In genomic region chr9:61163671-61164288, GRCm38 (mm10) we compare ENCODE assay signal across 9 mouse cellular contexts.
DNase-seq lines count a peak whose midpoint lies in the region; ATAC-seq lines count a peak whose summit lies in the region.
"Had no signal": no experiment of that assay in that cellular context is flagged by ENCODE, and none has a peak within 500 bp of the region (broad histone marks: within the 10 kb centered on the region; RNA-seq: fewer than 3 reads in every experiment).

No protein-coding gene starts in this region.

- DNase-seq in midbrain, embryonic 11.5 days (ENCODE audit: low spot score, missing footprints): peak; percentile 82
- peak; percentile 73 for DNase-seq in forelimb bud, embryonic 11.5 days (ENCODE audit: low read depth, low spot score)
- DNase-seq in skeletal muscle tissue, adult 2 months (ENCODE audit: low read depth, low spot score): peak; percentile 64
- no peak for DNase-seq in cerebellum, postnatal 36 days
- DNase-seq in adrenal gland, postnatal 10 days: no peak
- DNase-seq: thymus, adult 2 months had no signal

- H3K4me1 ChIP-seq in midbrain, embryonic 11.5 days (ENCODE audit: control insufficient read depth, insufficient read depth, low read length): peaks cover 26% of the 10 kb centered on the region
- peaks cover 16% of the 10 kb centered on the region for H3K4me1 ChIP-seq in midbrain, embryonic 15.5 days
- H3K4me1 ChIP-seq in kidney, embryonic 16.5 days (ENCODE audit: insufficient read depth, low read length): peaks cover 54% of the 10 kb centered on the region

- no peak overlapping the region for H3K9ac ChIP-seq in midbrain, embryonic 11.5 days (ENCODE audit: low read length)
- no peak overlapping the region for H3K9ac ChIP-seq in midbrain, embryonic 15.5 days
- H3K9ac ChIP-seq in kidney, embryonic 16.5 days (replicated peaks; ENCODE audit: low read length): no peak overlapping the region

- H3K27me3 ChIP-seq in midbrain, embryonic 11.5 days (ENCODE audit: control insufficient read depth, insufficient read depth, low read length): no peaks in the 10 kb centered on the region
- no peaks in the 10 kb centered on the region for H3K27me3 ChIP-seq in midbrain, embryonic 15.5 days (replicated peaks)
- 0 out of 2 replicates have a peak, but pooled peaks cover 5% of the 10 kb centered on the region for H3K27me3 ChIP-seq in kidney, embryonic 16.5 days (ENCODE audit: insufficient read depth, low read length)

- H3K4me3 ChIP-seq in midbrain, embryonic 11.5 days (ENCODE audit: low read depth, low read length): no peak overlapping the region
- H3K4me3 ChIP-seq in midbrain, embryonic 15.5 days: no peak overlapping the region
- H3K4me3 ChIP-seq in kidney, embryonic 16.5 days (ENCODE audit: low read length): no peak overlapping the region
- H3K4me3 ChIP-seq: myocyte had no signal

- ATAC-seq in midbrain, embryonic 11.5 days (ENCODE audit: low FRiP score): no peak
- ATAC-seq in midbrain, embryonic 15.5 days (replicated peaks): no peak
- peak; percentile 52 for ATAC-seq in kidney, embryonic 16.5 days (ENCODE audit: low FRiP score, low TSS enrichment)

- no peaks in the 10 kb centered on the region for H3K9me3 ChIP-seq in midbrain, embryonic 11.5 days (ENCODE audit: control insufficient read depth, low read length)
- H3K9me3 ChIP-seq in midbrain, embryonic 15.5 days: no peaks in the 10 kb centered on the region
- no peaks in the 10 kb centered on the region for H3K9me3 ChIP-seq in kidney, embryonic 16.5 days (ENCODE audit: low read length)

- 65% methylated on average over 19 of the region's 19 CpGs for WGBS in midbrain, embryonic 11.5 days
- 66% methylated on average over 19 of the region's 19 CpGs for WGBS in midbrain, embryonic 15.5 days
- WGBS in kidney, embryonic 16.5 days: 29% methylated on average over 19 of the region's 19 CpGs

- no peak overlapping the region for H3K4me2 ChIP-seq in midbrain, embryonic 11.5 days
- H3K4me2 ChIP-seq in midbrain, embryonic 15.5 days: no peak overlapping the region
- H3K4me2 ChIP-seq in kidney, embryonic 16.5 days (replicated peaks; ENCODE audit: low read depth, low read length): no peak overlapping the region

- H3K36me3 ChIP-seq in midbrain, embryonic 11.5 days (ENCODE audit: control insufficient read depth, insufficient read depth, low read length): no peaks in the 10 kb centered on the region
- H3K36me3 ChIP-seq in midbrain, embryonic 15.5 days (replicated peaks): no peaks in the 10 kb centered on the region
- H3K36me3 ChIP-seq in kidney, embryonic 16.5 days (ENCODE audit: insufficient read depth, low read length): no peaks in the 10 kb centered on the region

- no peak overlapping the region for H3K27ac ChIP-seq in midbrain, embryonic 11.5 days (ENCODE audit: low read depth, low read length)
- no peak overlapping the region for H3K27ac ChIP-seq in midbrain, embryonic 15.5 days
- peak overlapping the region; percentile 82 for H3K27ac ChIP-seq in kidney, embryonic 16.5 days (ENCODE audit: low read length)

Comparison
In these comparisons a context has a peak if more than half of its experiments do, and no peak if none do; other contexts are left out.
1. DNase-seq: peak in midbrain, embryonic 11.5 days (single experiment), forelimb bud, embryonic 11.5 days (single experiment) and skeletal muscle tissue, adult 2 months (single experiment); none in cerebellum, postnatal 36 days (0 of 2) and adrenal gland, postnatal 10 days (single experiment).